Mouse (Mus musculus) limb, embryonic 11.5 days (tissue): ENCODE measurements around the gene Cfap161. TPM values are rescaled to one million over a fixed set of nuclear protein-coding genes. Genes with fewer than 3 reads are reported as not detected.
A peak's percentile ranks its signal among the peaks of the same experiment; 100 is the strongest.

Source experiments
- ATAC-seq: fragments of 200-750 bp; cut with Nextera tagmentation; 2 replicates; pipeline ENCODE4 v1.8.0; 2017; ENCODE audit warnings: low read depth; ENCODE audit not compliant: insufficient number of reproducible peaks, low FRiP score, low TSS enrichment
- DNase-seq: peaks from one replicate; pipeline ENCODE4 v3.0.0-alpha.2; 2015; ENCODE audit warnings: low spot score
- H3K27ac ChIP-seq: fragments of 300-500 bp; sonication (generic); replicated peaks from 2 replicates; pipeline ENCODE4 v1.5.1; 2014; ENCODE audit warnings: low read depth, mild to moderate bottlenecking, low read length
- H3K27me3 ChIP-seq: fragments of 300-500 bp; sonication (generic); 2 replicates; pipeline ENCODE4 v1.6.1; 2014; ENCODE audit warnings: mild to moderate bottlenecking, low read length, mixed read lengths; ENCODE audit not compliant: control insufficient read depth, insufficient read depth
- H3K36me3 ChIP-seq: fragments of 300-500 bp; sonication (generic); 2 replicates; pipeline ENCODE4 v1.6.1; 2014; ENCODE audit warnings: mild to moderate bottlenecking, low read length, moderate library complexity, mixed read lengths; ENCODE audit not compliant: control insufficient read depth, insufficient read depth
- H3K4me1 ChIP-seq: fragments of 300-500 bp; sonication (generic); 2 replicates; pipeline ENCODE4 v1.6.1; 2014; ENCODE audit warnings: low read length, mixed read lengths; ENCODE audit not compliant: control insufficient read depth, insufficient read depth
- H3K4me2 ChIP-seq: fragments of 300-500 bp; sonication (generic); 2 replicates; pipeline ENCODE4 v1.6.1; 2014; ENCODE audit warnings: low read depth, mild to moderate bottlenecking, moderate library complexity; ENCODE audit not compliant: severe bottlenecking
- H3K4me3 ChIP-seq: fragments of 300-500 bp; sonication (generic); 2 replicates; pipeline ENCODE4 v1.5.1; 2014; ENCODE audit warnings: low read depth, low read length
- H3K9ac ChIP-seq: fragments of 300-500 bp; sonication (generic); 2 replicates; pipeline ENCODE4 v1.6.1; 2014; ENCODE audit warnings: mild to moderate bottlenecking, low read length
- H3K9me3 ChIP-seq: fragments of 300-500 bp; sonication (generic); 2 replicates; pipeline ENCODE4 v1.6.1; 2016; ENCODE audit warnings: low read length; ENCODE audit not compliant: control insufficient read depth
- WGBS: fragments of 180-500 bp; shearing (Covaris S2); extraction: QIAGEN DNeasy Blood & Tissue Kit; methylation state at CpG from one replicate; pipeline ENCODE4 v1.1.7; 2014; 5-methylcytosine and 5-hydroxymethylcytosine counted together
- polyA plus RNA-seq: library from polyadenylated mRNA; unstranded; fragments of >200 nt; fragmentation: Nextera tagmentation; extraction: Ambion mirVana; gene quantifications from 2 replicates; pipeline ENCODE4 v1.2.1, GENCODE M21; 2014

Cfap161 gene
- polyA plus RNA-seq, 1 experiment from 2014 or later = 0.19 TPM

GRCm38 (mm10) chr7:83816886-83817285 is 22.2 kb upstream of the Cfap161 start:
- no peaks in the 10 kb centered on the region for H3K27me3 ChIP-seq
- no peak overlapping the region for H3K4me3 ChIP-seq
- no peak for ATAC-seq
- no peaks in the 10 kb centered on the region for H3K9me3 ChIP-seq
- DNase-seq = no peak
- no peak overlapping the region for H3K4me2 ChIP-seq
- no peak overlapping the region for H3K27ac ChIP-seq
- no peak overlapping the region for H3K9ac ChIP-seq
- WGBS = 92% methylated on average over 5 of the region's 5 CpGs
- no peaks in the 10 kb centered on the region for H3K36me3 ChIP-seq
- peaks cover 18% of the 10 kb centered on the region for H3K4me1 ChIP-seq

GRCm38 (mm10) chr7:83815646-83816045 is 21.0 kb upstream of the Cfap161 start:
- DNase-seq (no peak), ATAC-seq (no peak)
- Histone ChIP-seq H3K4me3 (no peak overlapping the region), H3K36me3 (no peaks in the 10 kb centered on the region), H3K9me3 (no peaks in the 10 kb centered on the region), H3K4me2 (no peak overlapping the region), H3K27me3 (no peaks in the 10 kb centered on the region), H3K4me1 (peaks cover 22% of the 10 kb centered on the region), H3K27ac (no peak overlapping the region), H3K9ac (no peak overlapping the region)
- 77% methylated on average over 1 of the region's 1 CpGs for WGBS

- no peak overlapping the region for H3K9ac ChIP-seq
- H3K4me3 ChIP-seq = no peak overlapping the region
- H3K27me3 ChIP-seq = no peaks in the 10 kb centered on the region
Observed at GRCm38 (mm10) chr7:83813993-83814392, 19.3 kb upstream of the Cfap161 start.

DNA sequence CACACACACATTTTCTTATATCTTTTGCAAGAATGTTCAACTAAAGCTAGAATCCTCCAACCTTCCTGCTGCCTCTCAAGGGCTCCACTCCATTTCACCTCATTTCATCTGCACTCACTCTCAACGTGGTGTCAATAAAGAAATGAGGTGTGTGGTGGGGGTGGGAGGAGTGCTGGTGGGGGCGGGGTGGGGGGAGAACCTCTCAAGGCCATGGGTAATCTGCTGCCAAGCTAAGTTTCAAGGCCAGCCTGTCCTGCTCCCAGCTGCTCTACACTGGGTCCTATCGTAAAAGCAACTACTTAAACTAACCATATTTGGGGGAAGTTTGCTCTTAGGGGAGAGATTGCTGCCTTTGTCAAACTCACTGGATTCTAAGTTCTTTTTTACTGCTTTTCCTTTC is 18.8 kb upstream of the Cfap161 start:
- Histone ChIP-seq H3K27me3 (no peaks in the 10 kb centered on the region), H3K9ac (peak overlapping the region; percentile 22; the same call in 1 of the 2 replicates), H3K4me2 (peak overlapping the region; percentile 22; the same call in 1 of the 2 replicates), H3K4me1 (peaks cover 34% of the 10 kb centered on the region), H3K36me3 (no peaks in the 10 kb centered on the region), H3K27ac (peak overlapping the region; percentile 97), H3K9me3 (no peaks in the 10 kb centered on the region), H3K4me3 (no peak overlapping the region)
- WGBS = 0% methylated on average over 3 of the region's 3 CpGs
- DNase-seq (peak; percentile 60), ATAC-seq (peak; percentile 75)

More at GRCm38 (mm10) chr7:83813993-83814392, 19.3 kb upstream of the Cfap161 start:
- DNase-seq (peak; percentile 89), ATAC-seq (peak; percentile 90)
- WGBS = 2% methylated on average over 4 of the region's 4 CpGs
- Histone ChIP-seq H3K4me2 (peak overlapping the region; percentile 10; the same call in 1 of the 2 replicates), H3K4me1 (peaks cover 34% of the 10 kb centered on the region), H3K36me3 (no peaks in the 10 kb centered on the region), H3K9me3 (no peaks in the 10 kb centered on the region), H3K27ac (peak overlapping the region; percentile 97)

GRCm38 (mm10) chr7:83813016-83813415 is 18.3 kb upstream of the Cfap161 start:
- peaks cover 34% of the 10 kb centered on the region for H3K4me1 ChIP-seq
- H3K27me3 ChIP-seq = no peaks in the 10 kb centered on the region
- ATAC-seq (no peak), DNase-seq (peak; percentile 52)
- H3K4me3 ChIP-seq = no peak overlapping the region
- peak overlapping the region; percentile 97 for H3K27ac ChIP-seq
- no peaks in the 10 kb centered on the region for H3K36me3 ChIP-seq
- H3K9ac ChIP-seq = no peak overlapping the region; the same call in 1 of the 2 replicates
- no peak overlapping the region for H3K4me2 ChIP-seq
- WGBS = 33% methylated on average over 6 of the region's 6 CpGs
- H3K9me3 ChIP-seq = no peaks in the 10 kb centered on the region

GRCm38 (mm10) chr7:83812581-83812980 is 17.9 kb upstream of the Cfap161 start:
- H3K9ac ChIP-seq = no peak overlapping the region
- peak overlapping the region; percentile 97 for H3K27ac ChIP-seq

DNA sequence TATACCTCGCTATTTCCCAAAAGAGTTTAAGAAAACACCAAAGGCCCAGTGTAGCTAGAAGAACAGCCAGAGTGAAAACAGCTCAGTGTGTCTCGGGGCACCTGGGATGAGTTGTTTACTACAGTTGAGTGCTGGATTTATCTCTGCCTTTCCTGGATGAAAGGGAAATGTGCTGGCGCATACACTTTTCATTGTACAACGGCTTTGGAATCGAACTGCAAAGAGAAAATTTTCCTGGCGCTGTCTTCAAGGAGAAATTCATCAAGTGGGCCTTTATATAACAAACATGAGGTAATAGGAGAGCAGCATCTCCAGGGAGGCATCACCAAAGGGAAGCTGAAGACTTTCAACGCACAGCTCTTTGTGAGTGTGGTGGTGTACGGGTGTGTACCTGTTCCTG is 17.2 kb upstream of the Cfap161 start:
- DNase-seq (no peak), ATAC-seq (no peak)
- no peak overlapping the region for H3K4me3 ChIP-seq
- no peak overlapping the region for H3K9ac ChIP-seq
- H3K27me3 ChIP-seq = no peaks in the 10 kb centered on the region
- no peak overlapping the region for H3K4me2 ChIP-seq
- H3K36me3 ChIP-seq = no peaks in the 10 kb centered on the region
- peaks cover 34% of the 10 kb centered on the region for H3K4me1 ChIP-seq
- WGBS = 81% methylated on average over 8 of the region's 8 CpGs
- peak overlapping the region; percentile 97; the same call in 1 of the 2 replicates for H3K27ac ChIP-seq
- no peaks in the 10 kb centered on the region for H3K9me3 ChIP-seq

More at GRCm38 (mm10) chr7:83812581-83812980, 17.9 kb upstream of the Cfap161 start:
- no peak overlapping the region for H3K4me2 ChIP-seq
- WGBS = 52% methylated on average over 10 of the region's 10 CpGs
- no peaks in the 10 kb centered on the region for H3K27me3 ChIP-seq
- no peaks in the 10 kb centered on the region for H3K9me3 ChIP-seq
- H3K36me3 ChIP-seq = no peaks in the 10 kb centered on the region
- DNase-seq (no peak), ATAC-seq (no peak)
- peaks cover 34% of the 10 kb centered on the region for H3K4me1 ChIP-seq
- no peak overlapping the region for H3K4me3 ChIP-seq

GRCm38 (mm10) chr7:83811461-83811860 is 16.8 kb upstream of the Cfap161 start:
- no peak for ATAC-seq
- Histone ChIP-seq H3K27ac (peak overlapping the region; percentile 2; the same call in 1 of the 2 replicates), H3K9me3 (no peaks in the 10 kb centered on the region), H3K9ac (no peak overlapping the region), H3K36me3 (no peaks in the 10 kb centered on the region), H3K27me3 (no peaks in the 10 kb centered on the region), H3K4me1 (peaks cover 34% of the 10 kb centered on the region), H3K4me2 (no peak overlapping the region), H3K4me3 (no peak overlapping the region)
- DNase-seq = no peak
- WGBS = 89% methylated on average over 4 of the region's 4 CpGs
